Mouse (Mus musculus): ENCODE measurements around the gene Rnf32.

Gene Rnf32

GRCm38 (mm10) chr5:29273426-29273825 is 77.6 kb downstream of the Rnf32 start:
- DNase-seq (ENCODE audit: low read depth): no peak

DNA sequence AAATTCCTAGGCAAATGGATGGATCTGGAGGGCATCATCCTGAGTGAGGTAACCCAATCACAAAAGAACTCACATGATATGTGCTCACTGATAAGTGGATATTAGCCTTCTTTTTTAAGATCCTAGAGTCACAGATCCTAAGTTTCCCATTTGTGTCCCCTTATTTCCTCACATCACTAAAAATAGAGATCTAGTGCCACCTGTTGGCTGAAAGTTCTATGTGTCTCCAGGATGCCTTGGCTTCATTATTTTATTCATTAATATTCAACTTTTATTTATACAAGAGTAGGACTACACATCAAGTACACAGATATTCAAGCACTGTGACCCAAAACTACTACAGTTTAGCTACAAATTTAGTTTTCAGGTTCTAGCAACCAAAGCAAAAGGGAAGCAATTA is 79.0 kb downstream of the Rnf32 start:
- peak; percentile 58 for DNase-seq (ENCODE audit: low read depth)

All from NIH3T3 (cell line).